Mouse (Mus musculus) lung, embryonic 14.5 days (tissue): ENCODE measurements at regions not wholly inside any gene's neighbourhood (a gene's known extent, or its start where the extent isn't known, plus 50 kb on each side); places are given as distances from the start of the nearest gene placed in this dataset.

Experiments used
- ATAC-seq: fragments of 200-750 bp; cut with Nextera tagmentation; 2 replicates; pipeline ENCODE4 v1.8.0; 2017; ENCODE audit warnings: mild to moderate bottlenecking, moderate TSS enrichment, moderate library complexity; ENCODE audit not compliant: insufficient read depth
- DNase-seq: peaks from one replicate; pipeline ENCODE4 v3.0.0-alpha.2; 2015
- H3K27ac ChIP-seq: fragments of 300-500 bp; sonication (generic); 2 replicates; pipeline ENCODE4 v1.5.1; 2014; ENCODE audit warnings: low read depth, mild to moderate bottlenecking, moderate library complexity
- H3K27me3 ChIP-seq: fragments of 300-500 bp; sonication (generic); 2 replicates; pipeline ENCODE4 v1.6.1; 2014; ENCODE audit warnings: low read length, control low read depth; ENCODE audit not compliant: insufficient read depth
- H3K36me3 ChIP-seq: fragments of 300-500 bp; sonication (generic); 2 replicates; pipeline ENCODE4 v1.6.1; 2014; ENCODE audit warnings: control low read depth; ENCODE audit not compliant: insufficient read depth
- H3K4me1 ChIP-seq: fragments of 300-500 bp; sonication (generic); 2 replicates; pipeline ENCODE4 v1.6.1; 2014; ENCODE audit warnings: antibody characterized with exemption, control low read depth; ENCODE audit not compliant: insufficient read depth
- H3K4me2 ChIP-seq: fragments of 300-500 bp; sonication (generic); 2 replicates; pipeline ENCODE4 v1.6.1; 2014; ENCODE audit warnings: mild to moderate bottlenecking
- H3K4me3 ChIP-seq: fragments of 300-500 bp; sonication (generic); 2 replicates; pipeline ENCODE4 v1.5.1; 2014; ENCODE audit warnings: low read depth, low read length
- H3K9ac ChIP-seq: fragments of 300-500 bp; sonication (generic); 2 replicates; pipeline ENCODE4 v1.6.1; 2014
- H3K9me3 ChIP-seq: fragments of 300-500 bp; sonication (generic); 2 replicates; pipeline ENCODE4 v1.6.1; 2016; ENCODE audit warnings: low read depth, low read length, control low read depth
- CTCF ChIP-seq: IDR thresholded peaks from 2 replicates; pipeline ENCODE4 v1.5.1; 2016; ENCODE audit warnings: antibody characterized with exemption, low read depth
- WGBS: fragments of 180-500 bp; shearing (Covaris S2); extraction: QIAGEN DNeasy Blood & Tissue Kit; methylation state at CpG from one replicate; pipeline ENCODE4 v1.1.7; 2014; 5-methylcytosine and 5-hydroxymethylcytosine counted together

- ATAC-seq: no peak
- H3K9me3 ChIP-seq: no peaks in the 10 kb centered on the region
- WGBS: 69% methylated on average over 4 of the region's 4 CpGs
- no peak for DNase-seq
- no peak overlapping the region for H3K27ac ChIP-seq
- no peak overlapping the region for H3K4me2 ChIP-seq
- no peaks in the 10 kb centered on the region for H3K36me3 ChIP-seq
- H3K9ac ChIP-seq: no peak overlapping the region
- no peak overlapping the region for H3K4me3 ChIP-seq
- peaks cover 5% of the 10 kb centered on the region; the same call in 1 of the 2 replicates for H3K4me1 ChIP-seq
- TF ChIP-seq CTCF: no peak
- H3K27me3 ChIP-seq: no peaks in the 10 kb centered on the region
These were observed 69.6 kb upstream of the Slc35b4 start for GRCm38 (mm10) chr6:34246512-34246911.

GRCm38 (mm10) chr6:34243001-34243400, 66.1 kb upstream of the Slc35b4 start:
- Histone ChIP-seq H3K4me2 (no peak overlapping the region), H3K4me1 (peaks cover 5% of the 10 kb centered on the region; the same call in 1 of the 2 replicates), H3K4me3 (no peak overlapping the region), H3K27ac (no peak overlapping the region), H3K36me3 (no peaks in the 10 kb centered on the region), H3K9ac (no peak overlapping the region), H3K9me3 (no peaks in the 10 kb centered on the region), H3K27me3 (no peaks in the 10 kb centered on the region)
- TF ChIP-seq CTCF: no peak
- 68% methylated on average over 3 of the region's 3 CpGs for WGBS
- ATAC-seq (no peak), DNase-seq (peak; percentile 46)

- WGBS: 30% methylated on average over 9 of the region's 9 CpGs
- H3K27me3 ChIP-seq: no peaks in the 10 kb centered on the region
- peaks cover 5% of the 10 kb centered on the region; the same call in 1 of the 2 replicates for H3K4me1 ChIP-seq
- no peak overlapping the region for H3K9ac ChIP-seq
- H3K9me3 ChIP-seq: no peaks in the 10 kb centered on the region
- H3K4me2 ChIP-seq: no peak overlapping the region
- no peak overlapping the region for H3K4me3 ChIP-seq
- no peak for TF ChIP-seq CTCF
- ATAC-seq: no peak
- H3K36me3 ChIP-seq: no peaks in the 10 kb centered on the region
- DNase-seq: peak; percentile 5
- no peak overlapping the region for H3K27ac ChIP-seq
These were observed 65.6 kb upstream of the Slc35b4 start for GRCm38 (mm10) chr6:34242486-34242885.

DNA sequence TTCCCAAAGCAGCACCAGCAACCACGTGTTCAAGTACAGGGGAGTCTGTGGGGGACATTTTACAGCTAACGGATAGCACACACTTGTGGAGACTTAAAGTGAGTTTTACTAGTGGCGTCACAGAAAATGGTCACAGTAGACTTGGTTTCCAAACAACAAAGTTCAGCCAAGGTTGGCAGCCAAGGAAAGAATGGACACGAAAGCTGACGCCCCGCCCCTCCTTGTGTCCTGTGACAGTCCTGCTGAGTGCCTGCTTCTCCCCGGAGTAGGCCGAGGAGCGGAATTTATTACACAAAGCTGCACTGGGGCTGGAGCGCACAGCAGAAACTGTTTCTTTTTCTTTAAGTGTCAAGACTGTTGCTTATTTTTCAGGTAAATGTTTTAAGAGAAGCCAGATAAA, 58.2 kb upstream of the Slc35b4 start:
- H3K9ac ChIP-seq: no peak overlapping the region
- no peaks in the 10 kb centered on the region for H3K9me3 ChIP-seq
- peaks cover 4% of the 10 kb centered on the region; the same call in 1 of the 2 replicates for H3K4me1 ChIP-seq
- no peak overlapping the region for H3K4me2 ChIP-seq
- H3K27me3 ChIP-seq: no peaks in the 10 kb centered on the region
- H3K27ac ChIP-seq: no peak overlapping the region
- ATAC-seq: no peak
- 57% methylated on average over 10 of the region's 10 CpGs for WGBS
- peak; percentile 7 for DNase-seq
- TF ChIP-seq CTCF: no peak
- H3K36me3 ChIP-seq: no peaks in the 10 kb centered on the region
- no peak overlapping the region for H3K4me3 ChIP-seq

DNA sequence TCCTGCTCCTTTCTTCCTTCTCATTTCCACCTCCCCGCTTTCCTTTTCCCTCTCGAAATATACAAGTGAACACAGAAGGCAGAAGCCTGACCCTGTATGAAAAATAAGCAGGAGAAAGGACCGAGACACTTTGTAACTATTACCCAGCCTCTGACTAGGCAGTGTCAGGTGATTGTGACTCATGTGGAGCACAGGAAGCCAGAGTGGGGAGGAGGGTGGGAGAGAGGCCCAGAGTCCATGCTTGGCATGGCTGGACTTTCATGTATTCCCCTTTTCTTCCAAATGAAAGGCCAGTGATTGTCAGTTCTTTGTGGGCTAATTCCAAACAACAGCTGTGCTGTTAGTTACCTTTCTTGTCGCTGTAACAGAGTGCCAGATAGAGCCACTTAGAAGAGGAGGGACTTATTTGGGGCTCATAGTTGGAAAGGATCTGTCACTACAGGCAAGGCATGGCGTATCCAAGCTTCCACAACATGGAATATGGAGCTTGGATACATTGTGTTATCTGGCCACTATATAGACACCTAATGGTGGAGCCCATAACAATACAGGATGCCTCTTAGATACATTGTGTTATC, 57.6 kb upstream of the Slc35b4 start:
- H3K27ac ChIP-seq: no peak overlapping the region
- WGBS: 71% methylated on average over 5 of the region's 5 CpGs
- TF ChIP-seq CTCF: no peak
- H3K4me2 ChIP-seq: no peak overlapping the region
- ATAC-seq: no peak
- H3K36me3 ChIP-seq: no peaks in the 10 kb centered on the region
- no peak for DNase-seq
- H3K27me3 ChIP-seq: no peaks in the 10 kb centered on the region
- no peaks in the 10 kb centered on the region for H3K9me3 ChIP-seq
- no peak overlapping the region for H3K9ac ChIP-seq
- H3K4me1 ChIP-seq: peaks cover 4% of the 10 kb centered on the region; the same call in 1 of the 2 replicates
- H3K4me3 ChIP-seq: no peak overlapping the region

- peak; percentile 68 for ATAC-seq
- H3K4me3 ChIP-seq: no peak overlapping the region
- WGBS: 23% methylated on average over 13 of the region's 13 CpGs
- TF ChIP-seq CTCF: peak; percentile 88
- H3K4me1 ChIP-seq: peaks cover 4% of the 10 kb centered on the region; the same call in 1 of the 2 replicates
- no peak overlapping the region for H3K27ac ChIP-seq
- H3K36me3 ChIP-seq: no peaks in the 10 kb centered on the region
- no peaks in the 10 kb centered on the region for H3K27me3 ChIP-seq
- no peak overlapping the region for H3K9ac ChIP-seq
- H3K9me3 ChIP-seq: no peaks in the 10 kb centered on the region
- H3K4me2 ChIP-seq: no peak overlapping the region
- DNase-seq: peak; percentile 91
These were observed 54.0 kb upstream of the Slc35b4 start for GRCm38 (mm10) chr6:34230768-34231381.

- 68% methylated on average over 4 of the region's 4 CpGs for WGBS
- H3K27me3 ChIP-seq: no peaks in the 10 kb centered on the region
- H3K4me1 ChIP-seq: peaks cover 4% of the 10 kb centered on the region; the same call in 1 of the 2 replicates
- no peaks in the 10 kb centered on the region for H3K9me3 ChIP-seq
- DNase-seq (no peak), ATAC-seq (no peak)
- H3K36me3 ChIP-seq: no peaks in the 10 kb centered on the region
- TF ChIP-seq CTCF: no peak
- no peak overlapping the region for H3K4me2 ChIP-seq
- no peak overlapping the region for H3K4me3 ChIP-seq
- no peak overlapping the region for H3K27ac ChIP-seq
- H3K9ac ChIP-seq: no peak overlapping the region
These were observed 50.2 kb upstream of the Slc35b4 start for GRCm38 (mm10) chr6:34227131-34227530.
